Mouse (Mus musculus): ENCODE data around the gene Utp14b.

The Utp14b gene

GRCm38 (mm10) chr1:78657671-78658440 lies at the start of gene Utp14b, which contains the start of gene Acsl3:
Utp14b (plus strand) TSS chr1:78658038.
Acsl3 (plus strand) TSS chr1:78657825.
- DNase-seq (ENCODE audit: extremely low read depth, insufficient read length, low spot score) = peak; percentile 98

GRCm38 (mm10) chr1:78609134-78609907 lies 48.5 kb upstream of the Utp14b start:
- no peak for DNase-seq (ENCODE audit: extremely low read depth, insufficient read length, low spot score)

GRCm38 (mm10) chr1:78611039-78611438 lies 46.8 kb upstream of the Utp14b start:
- no peak for DNase-seq (ENCODE audit: extremely low read depth, insufficient read length, low spot score)

GRCm38 (mm10) chr1:78612959-78613358 lies 44.9 kb upstream of the Utp14b start:
- no peak for DNase-seq (ENCODE audit: extremely low read depth, insufficient read length, low spot score)

GRCm38 (mm10) chr1:78624352-78624751 lies 33.5 kb upstream of the Utp14b start:
- no peak for DNase-seq (ENCODE audit: extremely low read depth, insufficient read length, low spot score)

- DNase-seq (ENCODE audit: extremely low read depth, insufficient read length, low spot score) = no peak
These were observed 23.4 kb upstream of the Utp14b start for GRCm38 (mm10) chr1:78634486-78634885.

- no peak for DNase-seq (ENCODE audit: extremely low read depth, insufficient read length, low spot score)
These were observed 17.0 kb upstream of the Utp14b start for GRCm38 (mm10) chr1:78640871-78641270.

- DNase-seq (ENCODE audit: extremely low read depth, insufficient read length, low spot score) = no peak
These were observed 16.0 kb upstream of the Utp14b start for GRCm38 (mm10) chr1:78641791-78642190.

- no peak for DNase-seq (ENCODE audit: extremely low read depth, insufficient read length, low spot score)
These were observed 15.6 kb upstream of the Utp14b start for GRCm38 (mm10) chr1:78642197-78642596.

GRCm38 (mm10) chr1:78647317-78647885 lies 10.4 kb upstream of the Utp14b start:
- DNase-seq (ENCODE audit: extremely low read depth, insufficient read length, low spot score) = peak; percentile 24

GRCm38 (mm10) chr1:78649269-78650061 lies 8.4 kb upstream of the Utp14b start:
- DNase-seq (ENCODE audit: extremely low read depth, insufficient read length, low spot score) = peak; percentile 54

- DNase-seq (ENCODE audit: extremely low read depth, insufficient read length, low spot score) = peak; percentile 28
These were observed 1.4 kb upstream of the Utp14b start for GRCm38 (mm10) chr1:78656472-78656871.

GRCm38 (mm10) chr1:78657021-78657629 lies 713 bp upstream of the Utp14b start:
- DNase-seq (ENCODE audit: extremely low read depth, insufficient read length, low spot score) = no peak

GRCm38 (mm10) chr1:78658441-78659269 lies 817 bp downstream of the Utp14b start:
- no peak for DNase-seq (ENCODE audit: extremely low read depth, insufficient read length, low spot score)

- no peak for DNase-seq (ENCODE audit: extremely low read depth, insufficient read length, low spot score)
These were observed 1.5 kb downstream of the Utp14b start for GRCm38 (mm10) chr1:78659270-78659823.

- DNase-seq (ENCODE audit: extremely low read depth, insufficient read length, low spot score) = no peak
These were observed 6.5 kb downstream of the Utp14b start for GRCm38 (mm10) chr1:78664326-78664725.

- no peak for DNase-seq (ENCODE audit: extremely low read depth, insufficient read length, low spot score)
These were observed 8.2 kb downstream of the Utp14b start for GRCm38 (mm10) chr1:78665954-78666499.

GRCm38 (mm10) chr1:78666585-78666984 lies 8.7 kb downstream of the Utp14b start:
- no peak for DNase-seq (ENCODE audit: extremely low read depth, insufficient read length, low spot score)

- no peak for DNase-seq (ENCODE audit: extremely low read depth, insufficient read length, low spot score)
These were observed 24.5 kb downstream of the Utp14b start for GRCm38 (mm10) chr1:78682291-78682690.
